Mouse (Mus musculus) kidney, postnatal 0 days (tissue): ENCODE data around the gene Shd. TPM values are rescaled to one million over a fixed set of nuclear protein-coding genes. Genes with fewer than 3 reads are reported as not detected.

Experiments
- ATAC-seq: fragments of 200-750 bp; cut with Nextera tagmentation; replicated peaks from 2 replicates; pipeline ENCODE4 v1.8.0; 2017; ENCODE audit warnings: low read depth, moderate number of reproducible peaks, moderate TSS enrichment, moderate library complexity; ENCODE audit not compliant: low FRiP score
- DNase-seq: peaks from one replicate; pipeline ENCODE4 v3.0.0-alpha.2; 2016; ENCODE audit warnings: low spot score
- H3K27ac ChIP-seq: fragments of 300-500 bp; sonication (generic); 2 replicates; pipeline ENCODE4 v1.5.1; 2014; ENCODE audit warnings: mild to moderate bottlenecking
- H3K27me3 ChIP-seq: fragments of 300-500 bp; sonication (generic); 2 replicates; pipeline ENCODE4 v1.6.1; 2014; ENCODE audit warnings: low read length, mixed read lengths; ENCODE audit not compliant: insufficient read depth
- H3K36me3 ChIP-seq: fragments of 300-500 bp; sonication (generic); 2 replicates; pipeline ENCODE4 v1.6.1; 2014; ENCODE audit warnings: low read length, mixed read lengths; ENCODE audit not compliant: insufficient read depth
- H3K4me1 ChIP-seq: fragments of 300-500 bp; sonication (generic); replicated peaks from 2 replicates; pipeline ENCODE4 v1.6.1; 2014; ENCODE audit warnings: antibody characterized with exemption, low read length, mixed read lengths; ENCODE audit not compliant: insufficient read depth
- H3K4me2 ChIP-seq: fragments of 300-500 bp; sonication (generic); 2 replicates; pipeline ENCODE4 v1.6.1; 2014; ENCODE audit warnings: mild to moderate bottlenecking, low read length, moderate library complexity, mixed read lengths
- H3K4me3 ChIP-seq: fragments of 300-500 bp; sonication (generic); replicated peaks from 2 replicates; pipeline ENCODE4 v1.5.1; 2014; ENCODE audit warnings: low read depth, low read length
- H3K9ac ChIP-seq: fragments of 300-500 bp; sonication (generic); 2 replicates; pipeline ENCODE4 v1.6.1; 2014; ENCODE audit warnings: low read depth, low read length
- H3K9me3 ChIP-seq: fragments of 300-500 bp; sonication (generic); replicated peaks from 2 replicates; pipeline ENCODE4 v1.6.1; 2016; ENCODE audit warnings: low read length, inconsistent platforms, mixed read lengths
- CTCF ChIP-seq: IDR thresholded peaks from 2 replicates; pipeline ENCODE4 v1.5.1; 2016; ENCODE audit warnings: antibody characterized with exemption, low read depth, mild to moderate bottlenecking, moderate library complexity
- WGBS: fragments of 180-500 bp; shearing (Covaris S2); extraction: QIAGEN DNeasy Blood & Tissue Kit; methylation state at CpG from one replicate; pipeline ENCODE4 v1.1.7; 2014; 5-methylcytosine and 5-hydroxymethylcytosine counted together
- polyA plus RNA-seq: library from polyadenylated mRNA; unstranded; fragments of >200 nt; fragmentation: Nextera tagmentation; extraction: Ambion mirVana; gene quantifications from 2 replicates; pipeline ENCODE4 v1.2.1, GENCODE M21; 2015

The Shd gene
- polyA plus RNA-seq, 1 experiment from 2014 or later, result 54.2 TPM

DNA sequence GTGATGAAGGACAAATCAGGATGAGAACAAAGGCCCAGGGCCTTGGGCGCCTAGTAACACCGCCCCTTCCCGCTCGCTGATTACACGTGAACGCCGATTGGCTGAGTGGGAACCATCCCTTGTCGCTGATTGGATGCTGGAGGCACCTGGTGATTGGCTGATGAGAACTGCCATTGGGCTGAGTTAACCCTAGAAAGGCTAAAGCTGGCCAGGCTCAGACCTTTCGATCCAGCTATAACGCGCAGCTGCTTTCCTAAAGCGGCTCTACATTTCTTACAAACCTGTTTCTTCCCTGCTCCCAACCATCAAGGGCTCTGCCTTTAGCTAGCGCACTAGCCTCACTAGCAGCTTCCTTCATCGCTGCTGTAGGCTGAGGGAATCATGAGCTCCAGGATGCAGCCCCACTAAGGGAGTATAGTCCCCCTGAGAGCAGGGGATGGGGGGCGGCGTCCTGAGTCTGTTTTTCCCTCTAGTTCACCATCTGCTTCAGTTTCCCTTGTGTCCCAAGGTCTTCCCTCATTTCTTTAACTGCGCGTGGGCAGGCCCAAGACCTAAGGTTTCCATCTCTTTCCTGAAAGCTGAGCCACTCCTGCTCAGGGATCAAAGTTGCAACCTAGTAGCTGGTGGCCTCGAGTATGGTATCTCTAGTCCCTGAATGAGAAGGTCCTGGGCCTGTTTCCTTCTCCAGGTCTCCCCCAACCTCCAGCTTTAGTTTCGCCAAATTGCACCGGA is 38.3 kb downstream of the Shd start:
- peak overlapping the region; percentile 72 for H3K4me3 ChIP-seq
- DNase-seq, result peak; percentile 99
- H3K36me3 ChIP-seq, result no peaks in the 10 kb centered on the region
- H3K4me2 ChIP-seq, result peak overlapping the region; percentile 99
- ATAC-seq, result peak; percentile 92
- H3K4me1 ChIP-seq, result peaks cover 15% of the 10 kb centered on the region
- no peak for TF ChIP-seq CTCF
- no peaks in the 10 kb centered on the region for H3K9me3 ChIP-seq
- H3K27ac ChIP-seq, result peak overlapping the region; percentile 88
- peak overlapping the region; percentile 69 for H3K9ac ChIP-seq
- no peaks in the 10 kb centered on the region for H3K27me3 ChIP-seq
- under 1% methylated on average over 21 of the region's 21 CpGs for WGBS

DNA sequence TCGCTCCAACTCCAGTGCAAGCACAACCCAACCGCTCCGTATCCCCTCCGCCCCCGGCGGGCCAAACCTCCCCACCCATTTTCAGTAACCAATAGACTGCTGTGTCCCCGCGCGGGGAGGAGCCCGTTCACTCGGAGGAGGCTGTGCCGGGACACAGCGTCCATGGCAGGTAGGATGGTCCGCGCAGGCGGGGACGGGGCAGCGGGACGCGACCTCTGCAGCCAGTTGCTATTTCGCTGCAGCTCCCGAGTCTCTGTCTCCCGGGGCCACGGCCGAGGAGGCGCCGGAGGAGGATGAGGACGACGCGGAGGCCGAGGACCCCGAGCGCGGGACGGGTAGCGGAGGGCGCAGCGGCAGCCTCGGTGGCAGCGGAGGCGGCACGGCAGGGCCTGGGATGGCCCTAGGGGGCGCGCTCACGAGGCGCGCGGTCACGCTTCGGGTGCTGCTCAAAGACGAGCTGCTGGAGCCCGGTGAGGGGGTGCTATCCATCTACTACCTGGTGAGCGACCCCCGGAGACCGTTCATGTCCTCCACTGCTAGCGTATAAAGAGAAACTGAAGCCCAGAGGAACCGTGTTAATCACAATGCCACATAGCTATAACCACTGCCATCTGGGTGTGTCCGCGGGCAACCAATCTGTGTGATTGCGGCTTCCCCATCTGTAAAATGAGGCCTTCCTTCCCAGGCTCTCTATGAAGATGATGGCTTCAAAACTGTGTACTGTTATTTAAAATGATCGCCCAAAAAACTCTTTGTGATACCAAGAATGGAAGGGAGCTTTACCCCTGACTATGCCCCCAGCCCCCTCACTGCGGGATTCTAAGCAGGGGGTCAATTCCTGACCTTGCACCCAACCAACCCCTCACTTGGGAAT is 39.1 kb downstream of the Shd start:
- DNase-seq (peak; percentile 97), ATAC-seq (peak; percentile 87)
- H3K27me3 ChIP-seq, result no peaks in the 10 kb centered on the region
- no peaks in the 10 kb centered on the region for H3K9me3 ChIP-seq
- peak overlapping the region; percentile 69 for H3K9ac ChIP-seq
- peak; percentile 58 for TF ChIP-seq CTCF
- peak overlapping the region; percentile 72 for H3K4me3 ChIP-seq
- WGBS, result under 1% methylated on average over 62 of the region's 62 CpGs
- H3K4me2 ChIP-seq, result peak overlapping the region; percentile 99
- peak overlapping the region; percentile 88; the same call in 1 of the 2 replicates for H3K27ac ChIP-seq
- H3K4me1 ChIP-seq, result peaks cover 15% of the 10 kb centered on the region
- no peaks in the 10 kb centered on the region for H3K36me3 ChIP-seq

DNA sequence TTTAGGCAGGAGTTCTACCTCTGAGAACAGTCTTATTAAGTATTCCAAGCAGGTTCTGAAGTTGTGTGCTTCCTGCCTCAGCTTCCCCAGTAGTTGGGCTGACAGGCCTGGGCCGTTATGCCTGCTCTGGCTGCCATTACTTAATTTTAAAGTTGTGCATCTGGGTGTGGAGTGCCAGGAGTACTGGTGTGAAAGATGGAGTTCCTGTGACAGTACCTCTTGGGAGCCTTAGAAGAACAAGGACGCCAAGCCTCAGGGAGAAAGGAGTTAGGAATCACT is 39.6 kb downstream of the Shd start:
- ATAC-seq, result no peak
- H3K27me3 ChIP-seq, result no peaks in the 10 kb centered on the region
- H3K9me3 ChIP-seq, result no peaks in the 10 kb centered on the region
- peaks cover 15% of the 10 kb centered on the region for H3K4me1 ChIP-seq
- H3K27ac ChIP-seq, result 0 out of 2 replicates have a peak overlapping the region, but pooled peaks have one; percentile 5
- TF ChIP-seq CTCF, result no peak
- H3K4me3 ChIP-seq, result peak overlapping the region; percentile 72
- WGBS, result 33% methylated on average over 2 of the region's 2 CpGs
- DNase-seq, result no peak
- H3K9ac ChIP-seq, result peak overlapping the region; percentile 69; the same call in 1 of the 2 replicates
- H3K4me2 ChIP-seq, result peak overlapping the region; percentile 99
- peaks cover 2% of the 10 kb centered on the region; the same call in 1 of the 2 replicates for H3K36me3 ChIP-seq

DNA sequence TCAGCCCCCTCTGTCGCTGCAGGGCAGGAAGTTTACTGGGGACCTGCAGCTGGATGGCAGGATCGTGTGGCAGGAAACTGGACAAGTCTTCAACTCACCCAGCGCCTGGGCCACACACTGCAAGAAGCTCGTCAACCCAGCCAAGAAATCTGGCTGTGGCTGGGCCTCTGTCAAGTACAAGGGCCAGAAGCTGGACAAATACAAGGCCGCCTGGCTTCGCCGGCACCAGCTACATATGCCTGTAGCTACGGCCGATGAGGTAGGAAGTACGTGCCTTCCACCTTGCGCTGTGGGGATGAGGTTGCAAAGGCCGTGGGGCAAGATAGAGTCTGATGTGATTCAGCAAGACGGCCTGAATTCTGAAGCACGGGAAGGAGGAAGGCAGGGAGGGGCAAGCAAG is 40.0 kb downstream of the Shd start:
- ATAC-seq, result no peak
- peak overlapping the region; percentile 99 for H3K4me2 ChIP-seq

DNA sequence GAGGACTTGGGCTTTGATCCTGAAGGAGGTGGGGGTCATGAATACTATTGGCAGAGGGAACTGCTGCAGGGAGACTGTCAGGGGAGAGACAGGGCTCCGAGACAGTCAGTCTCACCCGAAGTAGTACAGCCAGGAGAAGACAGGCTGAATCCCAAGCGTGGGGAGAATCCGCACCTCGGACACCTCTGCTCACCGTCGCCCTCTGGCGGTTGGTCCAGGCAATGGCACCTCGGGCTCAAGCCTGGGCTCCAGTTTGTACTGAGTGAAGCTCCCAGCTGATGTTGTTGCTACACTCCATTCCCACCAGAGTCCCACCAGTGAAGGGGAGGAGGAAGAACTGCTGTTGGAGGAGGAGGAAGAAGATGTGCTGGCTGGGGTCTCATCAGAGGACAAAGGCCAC is 40.4 kb downstream of the Shd start:
- 12% methylated on average over 9 of the region's 9 CpGs for WGBS
- DNase-seq (peak; percentile 67), ATAC-seq (no peak)
- Histone ChIP-seq H3K27ac (no peak overlapping the region), H3K9me3 (no peaks in the 10 kb centered on the region), H3K4me1 (peaks cover 15% of the 10 kb centered on the region), H3K4me2 (peak overlapping the region; percentile 99), H3K4me3 (no peak overlapping the region), H3K36me3 (peaks cover 10% of the 10 kb centered on the region), H3K9ac (peak overlapping the region; percentile 69; the same call in 1 of the 2 replicates), H3K27me3 (no peaks in the 10 kb centered on the region)
- TF ChIP-seq CTCF, result peak; percentile 92

More for the DNA sequence above, 40.0 kb downstream of the Shd start:
- Histone ChIP-seq H3K27me3 (no peaks in the 10 kb centered on the region), H3K4me3 (0 out of 2 replicates have a peak overlapping the region, but pooled peaks have one; percentile 72), H3K36me3 (peaks cover 6% of the 10 kb centered on the region; the same call in 1 of the 2 replicates), H3K27ac (peak overlapping the region; percentile 5; the same call in 1 of the 2 replicates), H3K9ac (peak overlapping the region; percentile 69; the same call in 1 of the 2 replicates), H3K9me3 (no peaks in the 10 kb centered on the region), H3K4me1 (peaks cover 15% of the 10 kb centered on the region)
- DNase-seq, result no peak
- no peak for TF ChIP-seq CTCF
- 61% methylated on average over 14 of the region's 14 CpGs for WGBS

DNA sequence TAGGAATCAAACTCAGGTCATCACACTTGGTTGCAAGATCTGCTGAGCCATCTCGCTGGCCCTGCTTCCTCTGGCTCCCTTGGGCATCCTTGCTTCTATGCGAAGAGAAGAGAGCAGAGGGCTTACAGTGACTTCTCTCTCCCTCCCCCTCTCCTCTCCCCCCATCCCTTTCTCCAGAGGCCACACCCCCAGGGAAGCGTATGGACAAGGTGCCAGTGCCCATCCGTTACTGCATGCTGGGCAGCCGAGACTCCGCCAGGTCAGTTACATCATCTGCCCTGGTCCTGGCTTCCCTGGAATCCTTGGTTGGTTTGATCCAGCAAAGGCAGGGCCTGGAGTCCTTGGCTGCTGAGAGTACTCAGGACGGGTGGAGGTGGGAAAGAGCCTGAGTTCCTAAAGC is 41.2 kb downstream of the Shd start:
- Histone ChIP-seq H3K27me3 (no peaks in the 10 kb centered on the region), H3K9me3 (no peaks in the 10 kb centered on the region), H3K27ac (no peak overlapping the region), H3K4me1 (peaks cover 15% of the 10 kb centered on the region), H3K36me3 (peaks cover 18% of the 10 kb centered on the region), H3K9ac (no peak overlapping the region), H3K4me2 (no peak overlapping the region), H3K4me3 (no peak overlapping the region)
- ATAC-seq, result no peak
- 91% methylated on average over 7 of the region's 7 CpGs for WGBS
- no peak for DNase-seq
- TF ChIP-seq CTCF, result no peak
